In the genomic region with DNA sequence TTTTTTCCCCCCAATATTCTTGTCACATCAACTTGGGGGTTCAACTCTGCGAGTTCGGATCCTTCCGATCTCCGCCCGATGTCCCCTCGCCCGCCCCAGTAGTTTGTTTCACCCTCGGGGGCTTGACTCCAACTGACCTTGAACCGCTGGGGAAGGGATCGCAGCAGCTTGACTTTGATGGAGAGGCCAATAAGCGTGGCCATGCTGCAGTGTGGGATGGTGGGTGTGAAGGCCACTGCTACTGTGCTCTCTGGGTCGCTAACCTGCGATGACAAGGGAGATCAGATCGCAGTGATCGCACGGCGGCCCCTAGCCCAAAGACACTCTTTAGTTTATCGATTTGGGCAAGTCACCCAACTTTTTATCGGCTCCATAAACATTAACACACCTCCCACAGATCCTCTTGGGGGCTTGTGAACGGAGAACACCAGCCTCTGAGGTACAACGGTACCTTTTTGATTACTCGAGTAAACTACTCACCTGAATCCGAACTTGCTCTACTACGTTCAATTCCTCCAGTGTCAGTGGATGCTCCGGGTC, we compare ENCODE assay signal across 8 mouse cellular contexts. TPM values are rescaled to one million over a fixed set of nuclear protein-coding genes. Genes with fewer than 3 reads are reported as not detected.
A peak's percentile ranks its signal among the peaks of the same experiment; 100 is the strongest.
DNase-seq lines count a peak whose midpoint lies in the region; ATAC-seq and TF ChIP-seq lines count a peak whose summit lies in the region.

No protein-coding gene starts in this region.

- no peak for ATAC-seq in embryonic facial prominence, embryonic 11.5 days (replicated peaks; ENCODE audit: insufficient number of reproducible peaks, low FRiP score, low TSS enrichment, low read depth)
- ATAC-seq in hindbrain, embryonic 12.5 days (ENCODE audit: low FRiP score), result peak; percentile 5; the same call in 1 of the 2 replicates
- 0 out of 2 replicates have a peak, but pooled peaks have one; percentile 11 for ATAC-seq in megakaryocyte-erythroid progenitor cell, adult 5-6 weeks (replicated peaks; ENCODE audit: low FRiP score, low TSS enrichment, poor library complexity, severe bottlenecking)

- H3K36me3 ChIP-seq in embryonic facial prominence, embryonic 11.5 days (replicated peaks; ENCODE audit: control insufficient read depth, insufficient read depth, low read depth, low read length), result no peaks in the 10 kb centered on the region; the same call in 1 of the 2 replicates
- peaks cover 17% of the 10 kb centered on the region for H3K36me3 ChIP-seq in hindbrain, embryonic 12.5 days

- no peak for TF ChIP-seq CTCF in left cerebral cortex, adult 2 months (IDR thresholded peaks at IDR 0.05)

- intact Hi-C loops in left cerebral cortex, adult 2 months (cut with DNase I), result loop anchor here (2.0 kb wide), 1 partner anchor 50 kb away; a partner anchor contains a TSS

- peak overlapping the region; percentile 88; the same call in 1 of the 2 replicates for H3K27ac ChIP-seq in left cerebral cortex, adult 2 months
- H3K27ac ChIP-seq in embryonic facial prominence, embryonic 11.5 days (replicated peaks; ENCODE audit: low read depth, low read length), result no peak overlapping the region
- no peak overlapping the region for H3K27ac ChIP-seq in hindbrain, embryonic 12.5 days

- 8% methylated on average over 25 of the region's 25 CpGs for WGBS in embryonic facial prominence, embryonic 11.5 days
- WGBS in hindbrain, embryonic 12.5 days, result 10% methylated on average over 25 of the region's 25 CpGs

- DNase-seq in left cerebral cortex, adult 2 months (ENCODE audit: extremely low spot score in 1 of 2, low spot score in 2 of 2), result no peak
- DNase-seq in left cerebral cortex, adult 9 months (ENCODE audit: low spot score in 2 of 2), result no peak
- DNase-seq in embryonic facial prominence, embryonic 11.5 days (ENCODE audit: low spot score), result no peak
- no peak for DNase-seq in left cerebral cortex, adult 18-20 months (ENCODE audit: low spot score in 2 of 2)
- no peak for DNase-seq in right cerebral cortex, postnatal 25 days
- no peak for DNase-seq in retina, embryonic 14.5 days (ENCODE audit: low spot score)

- peak overlapping the region; percentile 78 for H3K4me2 ChIP-seq in embryonic facial prominence, embryonic 11.5 days (ENCODE audit: low read depth, low read length)
- H3K4me2 ChIP-seq in hindbrain, embryonic 12.5 days (replicated peaks), result peak overlapping the region; percentile 89

- H3K4me3 ChIP-seq in left cerebral cortex, adult 2 months, result peak overlapping the region; percentile 89
- peak overlapping the region; percentile 86 for H3K4me3 ChIP-seq in embryonic facial prominence, embryonic 11.5 days (ENCODE audit: low read depth, low read length)
- peak overlapping the region; percentile 81 for H3K4me3 ChIP-seq in hindbrain, embryonic 12.5 days

- H3K4me1 ChIP-seq in embryonic facial prominence, embryonic 11.5 days (ENCODE audit: control insufficient read depth, insufficient read depth, low read length), result peaks cover 2% of the 10 kb centered on the region; the same call in 1 of the 2 replicates
- H3K4me1 ChIP-seq in hindbrain, embryonic 12.5 days, result peaks cover 16% of the 10 kb centered on the region

- H3K9me3 ChIP-seq in embryonic facial prominence, embryonic 11.5 days (replicated peaks; ENCODE audit: control insufficient read depth, low read length), result no peaks in the 10 kb centered on the region
- H3K9me3 ChIP-seq in hindbrain, embryonic 12.5 days (replicated peaks), result no peaks in the 10 kb centered on the region

- H3K9ac ChIP-seq in embryonic facial prominence, embryonic 11.5 days (replicated peaks; ENCODE audit: low read length), result peak overlapping the region; percentile 85
- peak overlapping the region; percentile 83 for H3K9ac ChIP-seq in hindbrain, embryonic 12.5 days

- no peaks in the 10 kb centered on the region for H3K27me3 ChIP-seq in embryonic facial prominence, embryonic 11.5 days (ENCODE audit: control insufficient read depth, insufficient read depth, low read length)
- no peaks in the 10 kb centered on the region for H3K27me3 ChIP-seq in hindbrain, embryonic 12.5 days

RNA-seq across cellular contexts. Expression of a gene that starts 0.9 kb away (rescaled TPM):
- 10 to 100 TPM; 30.2 to 34.3 TPM for total RNA-seq in left cerebral cortex, adult 2 months (2021)
- 79.7 and 82.5 TPM in 2 replicates for polyA plus RNA-seq in embryonic facial prominence, embryonic 11.5 days (2014; fragmentation: Nextera tagmentation; extraction: Ambion mirVana)
- 98.9 and 107 TPM in 2 replicates for polyA plus RNA-seq in hindbrain, embryonic 12.5 days (2016; fragmentation: Nextera tagmentation; extraction: Ambion mirVana)
- 51.5 and 66.1 TPM in 2 replicates for total RNA-seq in megakaryocyte-erythroid progenitor cell, adult 5-6 weeks (2014; fragmentation: Nextera tagmentation)
- total RNA-seq in megakaryocyte-erythroid progenitor cell, adult 5-6 weeks (2017), result 26.4 and 27.7 TPM in 2 replicates
- 10 to 100 TPM; 30.0 to 35.5 TPM for total RNA-seq in left cerebral cortex, adult 18-20 months (2021)

RNA-seq across cellular contexts. Expression of a gene that starts 9.8 kb away (rescaled TPM):
- total RNA-seq in left cerebral cortex, adult 2 months (2021), result 1 to 10 TPM; 4.0 to 4.4 TPM
- 2.2 and 3.6 TPM in 2 replicates for polyA plus RNA-seq in embryonic facial prominence, embryonic 11.5 days (2014; fragmentation: Nextera tagmentation; extraction: Ambion mirVana)
- polyA plus RNA-seq in hindbrain, embryonic 12.5 days (2016; fragmentation: Nextera tagmentation; extraction: Ambion mirVana), result 1.9 and 3.8 TPM in 2 replicates
- 1.1 TPM in 1 of 2 replicates, not detected in the other for total RNA-seq in megakaryocyte-erythroid progenitor cell, adult 5-6 weeks (2014; fragmentation: Nextera tagmentation)
- total RNA-seq in megakaryocyte-erythroid progenitor cell, adult 5-6 weeks (2017), result 0.19 and 0.94 TPM in 2 replicates
- 1 to 10 TPM; 3.4 to 5.2 TPM for total RNA-seq in left cerebral cortex, adult 18-20 months (2021)

RNA-seq across cellular contexts. Expression of a gene that starts 16.7 kb away (rescaled TPM):
- not detected for total RNA-seq in left cerebral cortex, adult 2 months (2021)
- polyA plus RNA-seq in embryonic facial prominence, embryonic 11.5 days (2014; fragmentation: Nextera tagmentation; extraction: Ambion mirVana), result not detected in 2 replicates
- polyA plus RNA-seq in hindbrain, embryonic 12.5 days (2016; fragmentation: Nextera tagmentation; extraction: Ambion mirVana), result not detected in 2 replicates
- not detected in 2 replicates for total RNA-seq in megakaryocyte-erythroid progenitor cell, adult 5-6 weeks (2014; fragmentation: Nextera tagmentation)
- total RNA-seq in megakaryocyte-erythroid progenitor cell, adult 5-6 weeks (2017), result not detected in 2 replicates
- not detected for total RNA-seq in left cerebral cortex, adult 18-20 months (2021)

RNA-seq across cellular contexts. Expression of a gene that starts 49.6 kb away (rescaled TPM):
- 1 to 10 TPM; 8.4 to 8.5 TPM for total RNA-seq in left cerebral cortex, adult 2 months (2021)
- polyA plus RNA-seq in embryonic facial prominence, embryonic 11.5 days (2014; fragmentation: Nextera tagmentation; extraction: Ambion mirVana), result 14.1 and 15.6 TPM in 2 replicates
- polyA plus RNA-seq in hindbrain, embryonic 12.5 days (2016; fragmentation: Nextera tagmentation; extraction: Ambion mirVana), result 13.7 and 14.9 TPM in 2 replicates
- total RNA-seq in megakaryocyte-erythroid progenitor cell, adult 5-6 weeks (2014; fragmentation: Nextera tagmentation), result 8.6 and 9.5 TPM in 2 replicates
- 10.2 and 10.4 TPM in 2 replicates for total RNA-seq in megakaryocyte-erythroid progenitor cell, adult 5-6 weeks (2017)
- 1 to 10 TPM; 7.7 to 8.9 TPM for total RNA-seq in left cerebral cortex, adult 18-20 months (2021)
